Mouse (Mus musculus): Measurements from ENCODE around the gene Ankrd53. TPM values are rescaled to one million over a fixed set of nuclear protein-coding genes. Genes with fewer than 3 reads are reported as not detected.
"Not testable (repeated sequence)": the region's sequence is repeated elsewhere in the genome, so short reads cannot be mapped to it uniquely, and the experiment has no call there.

Ankrd53 gene
- total and polyA plus RNA-seq, 2 experiments from 2014 or later = 0.12 TPM; not detected in 1

- no peak overlapping the region for H3K27ac ChIP-seq (ENCODE audit: low read depth, low read length)
- no peaks in the 10 kb centered on the region for H3K9me3 ChIP-seq (ENCODE audit: low read length)
- no peak overlapping the region for H3K9ac ChIP-seq (replicated peaks; ENCODE audit: low read length, poor library complexity, severe bottlenecking)
- H3K36me3 ChIP-seq (ENCODE audit: insufficient read depth, low read length) = no peaks in the 10 kb centered on the region
- ATAC-seq (ENCODE audit: low FRiP score) (0 out of 2 replicates have a peak, but pooled peaks have one; percentile 34), DNase-seq (ENCODE audit: low spot score) (peak; percentile 5)
- H3K4me2 ChIP-seq (ENCODE audit: low read depth, low read length, poor library complexity, severe bottlenecking) = no peak overlapping the region
- TF ChIP-seq CTCF (IDR thresholded peaks at IDR 0.05) = no peak
- no peaks in the 10 kb centered on the region for H3K27me3 ChIP-seq (ENCODE audit: insufficient read depth, low read length)
- no peaks in the 10 kb centered on the region for H3K4me1 ChIP-seq (ENCODE audit: insufficient read depth, low read length)
- 54% methylated on average over 7 of the region's 7 CpGs for WGBS
- no peak overlapping the region for H3K4me3 ChIP-seq (ENCODE audit: low read depth, low read length)
These were observed 26.1 kb downstream of the Ankrd53 start for GRCm38 (mm10) chr6:83788554-83788953.

DNA sequence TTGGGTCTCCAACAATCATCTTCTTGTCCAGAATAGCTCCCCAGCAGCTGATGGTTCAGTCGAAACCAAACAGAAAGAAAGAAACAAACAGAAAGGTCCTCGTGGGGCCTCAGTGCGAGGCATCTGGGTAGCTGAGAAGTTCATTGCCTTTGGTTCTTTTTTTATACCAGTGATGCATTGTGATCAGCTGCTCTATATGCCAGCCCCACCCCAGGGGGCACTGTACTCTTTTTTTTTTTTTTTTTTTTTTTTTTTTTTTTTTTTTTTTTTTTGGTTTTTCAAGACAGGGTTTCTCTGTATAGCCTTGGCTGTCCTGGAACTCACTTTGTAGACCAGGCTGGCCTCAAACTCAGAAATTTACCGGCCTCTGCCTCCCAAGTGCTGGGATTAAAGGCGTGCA is 28.1 kb downstream of the Ankrd53 start:
- not testable (repeated sequence) for DNase-seq (ENCODE audit: low spot score)

GRCm38 (mm10) chr6:83791251-83791890 is 28.9 kb downstream of the Ankrd53 start:
- no peaks in the 10 kb centered on the region for H3K36me3 ChIP-seq (ENCODE audit: insufficient read depth, low read length)
- H3K9ac ChIP-seq (replicated peaks; ENCODE audit: low read length, poor library complexity, severe bottlenecking) = no peak overlapping the region
- H3K27me3 ChIP-seq (ENCODE audit: insufficient read depth, low read length) = no peaks in the 10 kb centered on the region
- H3K27ac ChIP-seq (ENCODE audit: low read depth, low read length) = no peak overlapping the region
- peaks cover 3% of the 10 kb centered on the region; the same call in 1 of the 2 replicates for H3K4me1 ChIP-seq (ENCODE audit: insufficient read depth, low read length)
- H3K9me3 ChIP-seq (ENCODE audit: low read length) = no peaks in the 10 kb centered on the region
- H3K4me2 ChIP-seq (ENCODE audit: low read depth, low read length, poor library complexity, severe bottlenecking) = no peak overlapping the region
- no peak overlapping the region for H3K4me3 ChIP-seq (ENCODE audit: low read depth, low read length)
- TF ChIP-seq CTCF (IDR thresholded peaks at IDR 0.05) = no peak
- no peak for DNase-seq (ENCODE audit: low spot score)
- 66% methylated on average over 4 of the region's 4 CpGs for whole genome bisulfite sequencing
- ATAC-seq (ENCODE audit: low FRiP score) = no peak

More for the DNA sequence above, 28.1 kb downstream of the Ankrd53 start:
- H3K27ac ChIP-seq (ENCODE audit: low read depth, low read length); H3K4me2 ChIP-seq (ENCODE audit: low read depth, low read length, poor library complexity, severe bottlenecking); H3K4me1 ChIP-seq (ENCODE audit: insufficient read depth, low read length); H3K4me3 ChIP-seq (ENCODE audit: low read depth, low read length); H3K9me3 ChIP-seq (ENCODE audit: low read length); H3K36me3 ChIP-seq (ENCODE audit: insufficient read depth, low read length); H3K9ac ChIP-seq (replicated peaks; ENCODE audit: low read length, poor library complexity, severe bottlenecking); H3K27me3 ChIP-seq (ENCODE audit: insufficient read depth, low read length); ATAC-seq (ENCODE audit: low FRiP score): not testable (repeated sequence)
- 89% methylated on average over 5 of the region's 5 CpGs for WGBS

DNA sequence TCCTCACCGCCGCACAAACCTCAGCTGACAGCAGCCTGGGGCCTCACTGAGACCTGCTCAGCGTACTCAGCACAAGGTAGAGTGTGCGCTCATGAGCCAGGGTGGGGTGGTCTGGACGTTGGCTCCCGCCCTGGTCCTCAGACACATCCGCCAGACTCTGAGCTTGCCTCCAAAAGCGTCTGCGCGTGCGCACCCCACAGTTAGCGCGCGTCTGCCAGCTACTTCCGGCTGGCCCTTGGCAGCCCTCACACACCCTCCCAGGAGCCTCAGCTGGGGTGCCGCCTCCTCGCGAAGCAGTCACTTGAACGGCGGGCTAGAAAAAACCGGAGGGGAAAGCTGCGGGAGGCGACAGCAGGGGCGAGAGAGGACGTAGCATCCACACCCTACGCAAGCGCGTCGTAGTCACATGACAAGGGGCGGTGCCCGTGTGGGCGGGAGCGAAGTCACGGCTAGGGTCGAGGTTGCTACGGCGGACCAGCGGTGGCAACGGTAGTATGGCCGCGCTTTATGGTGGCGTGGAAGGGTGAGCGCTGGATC is 32.4 kb downstream of the Ankrd53 start, which contains the start of gene Nagk:
Nagk (plus strand) TSS at position 223 of the 537 bp plus-strand sequence.
- H3K4me2 ChIP-seq (ENCODE audit: low read depth, low read length, poor library complexity, severe bottlenecking) = peak within 1 kb of the TSS; percentile 75
- TF ChIP-seq CTCF (IDR thresholded peaks at IDR 0.05) = no peak
- H3K27ac ChIP-seq (ENCODE audit: low read depth, low read length) = peak within 1 kb of the TSS; percentile 96
- ATAC-seq (ENCODE audit: low FRiP score) (peak; percentile 96), DNase-seq (ENCODE audit: low spot score) (peak; percentile 95)
- under 1% methylated on average over 41 of the region's 43 CpGs for WGBS
- peaks cover 10% of the 10 kb centered on the region; the same call in 1 of the 2 replicates for H3K36me3 ChIP-seq (ENCODE audit: insufficient read depth, low read length)
- H3K4me1 ChIP-seq (ENCODE audit: insufficient read depth, low read length) = peaks cover 3% of the 10 kb centered on the region; the same call in 1 of the 2 replicates
- no peaks in the 10 kb centered on the region for H3K9me3 ChIP-seq (ENCODE audit: low read length)
- H3K4me3 ChIP-seq (ENCODE audit: low read depth, low read length) = peak within 1 kb of the TSS; percentile 82
- H3K9ac ChIP-seq (replicated peaks; ENCODE audit: low read length, poor library complexity, severe bottlenecking) = peak within 1 kb of the TSS; percentile 94
- H3K27me3 ChIP-seq (ENCODE audit: insufficient read depth, low read length) = no peaks in the 10 kb centered on the region

- H3K4me2 ChIP-seq (ENCODE audit: low read depth, low read length, poor library complexity, severe bottlenecking) = peak overlapping the region; percentile 75
- ATAC-seq (ENCODE audit: low FRiP score) (peak; percentile 45), DNase-seq (ENCODE audit: low spot score) (peak; percentile 69)
- H3K27me3 ChIP-seq (ENCODE audit: insufficient read depth, low read length) = no peaks in the 10 kb centered on the region
- H3K9me3 ChIP-seq (ENCODE audit: low read length) = no peaks in the 10 kb centered on the region
- 8% methylated on average over 13 of the region's 13 CpGs for WGBS
- H3K4me3 ChIP-seq (ENCODE audit: low read depth, low read length) = peak overlapping the region; percentile 82
- H3K27ac ChIP-seq (ENCODE audit: low read depth, low read length) = peak overlapping the region; percentile 96
- peak overlapping the region; percentile 94 for H3K9ac ChIP-seq (replicated peaks; ENCODE audit: low read length, poor library complexity, severe bottlenecking)
- peaks cover 3% of the 10 kb centered on the region; the same call in 1 of the 2 replicates for H3K4me1 ChIP-seq (ENCODE audit: insufficient read depth, low read length)
- no peak for TF ChIP-seq CTCF (IDR thresholded peaks at IDR 0.05)
- peaks cover 15% of the 10 kb centered on the region; the same call in 1 of the 2 replicates for H3K36me3 ChIP-seq (ENCODE audit: insufficient read depth, low read length)
These were observed 33.1 kb downstream of the Ankrd53 start for GRCm38 (mm10) chr6:83795492-83795900.

DNA sequence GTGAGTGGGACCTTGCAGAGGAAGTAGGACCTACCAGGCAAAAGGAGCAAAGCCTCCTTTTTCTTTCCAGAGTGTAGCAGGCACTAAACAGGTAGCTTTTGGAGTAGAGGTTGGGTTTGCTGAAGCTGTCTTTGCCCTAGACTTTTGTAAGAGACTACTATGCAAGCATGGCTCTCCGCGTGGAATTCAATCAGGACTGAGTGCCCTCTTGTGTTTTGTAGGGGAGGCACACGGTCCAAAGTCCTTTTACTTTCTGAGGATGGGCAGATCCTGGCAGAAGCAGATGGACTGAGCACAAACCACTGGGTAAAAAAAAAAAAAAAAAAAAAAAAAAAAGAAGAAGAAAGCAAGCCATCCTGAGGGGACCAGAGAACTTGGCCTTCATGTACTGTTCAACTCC is 34.2 kb downstream of the Ankrd53 start:
- no peak for ATAC-seq (ENCODE audit: low FRiP score)
- 50% methylated on average over 3 of the region's 3 CpGs for WGBS

More for the DNA sequence above, 34.2 kb downstream of the Ankrd53 start:
- Histone ChIP-seq H3K27ac (ENCODE audit: low read depth, low read length) (no peak overlapping the region), H3K36me3 (ENCODE audit: insufficient read depth, low read length) (peaks cover 22% of the 10 kb centered on the region; the same call in 1 of the 2 replicates), H3K9ac (replicated peaks; ENCODE audit: low read length, poor library complexity, severe bottlenecking) (no peak overlapping the region), H3K4me3 (ENCODE audit: low read depth, low read length) (no peak overlapping the region), H3K4me2 (ENCODE audit: low read depth, low read length, poor library complexity, severe bottlenecking) (no peak overlapping the region), H3K4me1 (ENCODE audit: insufficient read depth, low read length) (peaks cover 3% of the 10 kb centered on the region; the same call in 1 of the 2 replicates), H3K9me3 (ENCODE audit: low read length) (no peaks in the 10 kb centered on the region), H3K27me3 (ENCODE audit: insufficient read depth, low read length) (no peaks in the 10 kb centered on the region)
- peak; percentile 33 for DNase-seq (ENCODE audit: low spot score)
- no peak; the same call in 1 of the 2 replicates for TF ChIP-seq CTCF (IDR thresholded peaks at IDR 0.05)

All from midbrain, postnatal 0 days (tissue).